Mouse (Mus musculus): ENCODE results near the gene B4galnt3.

DNA sequence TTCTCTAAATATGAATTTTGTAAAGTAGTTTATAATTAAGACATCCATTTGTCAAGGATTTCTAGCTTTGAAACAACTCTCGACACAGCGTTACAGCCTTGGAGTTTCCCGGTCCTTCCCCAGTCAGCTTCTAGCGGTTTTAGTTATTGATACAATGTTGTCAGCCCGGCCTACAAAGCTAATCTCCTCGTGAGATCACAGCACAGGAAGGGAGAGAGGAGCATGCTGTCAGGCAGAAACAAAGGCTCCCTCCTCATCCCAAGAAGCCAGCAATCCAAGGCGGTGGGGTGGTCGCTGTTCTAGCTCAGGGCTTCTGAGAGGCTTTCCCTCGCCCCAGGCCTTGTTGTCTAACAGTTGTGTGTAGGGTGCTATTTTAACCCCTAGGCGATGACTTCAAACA, 100.1 kb downstream of the B4galnt3 start:
- TF ChIP-seq MYOD1 (IDR thresholded peaks at IDR 0.05; ENCODE audit: control insufficient read depth in 1 of 3, insufficient read length in 2 of 3, low read depth in 2 of 3): no peak
- TF ChIP-seq POLR2AphosphoS2 (IDR thresholded peaks at IDR 0.05; ENCODE audit: insufficient read length, low read depth): no peak
